Mouse (Mus musculus) midbrain, postnatal 0 days (tissue): Measurements from ENCODE around the gene Mccc2. TPM values are rescaled to one million over a fixed set of nuclear protein-coding genes. Genes with fewer than 3 reads are reported as not detected.
"Not testable (repeated sequence)": the region's sequence is repeated elsewhere in the genome, so short reads cannot be mapped to it uniquely, and the experiment has no call there.

Experiments used
- ATAC-seq: fragments of 200-750 bp; cut with Nextera tagmentation; 2 replicates; pipeline ENCODE4 v1.8.0; 2017; ENCODE audit warnings: moderate number of reproducible peaks, mild to moderate bottlenecking, moderate TSS enrichment, moderate library complexity; ENCODE audit not compliant: low FRiP score
- DNase-seq: peaks from one replicate; pipeline ENCODE4 v3.0.0-alpha.2; 2015; ENCODE audit warnings: low spot score
- H3K27ac ChIP-seq: fragments of 300-500 bp; sonication (generic); 2 replicates; pipeline ENCODE4 v1.5.1; 2014; ENCODE audit warnings: low read depth, mild to moderate bottlenecking, low read length, mixed read lengths
- H3K27me3 ChIP-seq: fragments of 300-500 bp; sonication (generic); 2 replicates; pipeline ENCODE4 v1.6.1; 2014; ENCODE audit warnings: low read length, control low read depth, mixed read lengths; ENCODE audit not compliant: insufficient read depth
- H3K36me3 ChIP-seq: fragments of 300-500 bp; sonication (generic); 2 replicates; pipeline ENCODE4 v1.6.1; 2014; ENCODE audit warnings: low read length, control low read depth, mixed read lengths; ENCODE audit not compliant: insufficient read depth
- H3K4me1 ChIP-seq: fragments of 300-500 bp; sonication (generic); 2 replicates; pipeline ENCODE4 v1.6.1; 2014; ENCODE audit warnings: mild to moderate bottlenecking, control low read depth, antibody characterized with exemption, low read length, mixed read lengths; ENCODE audit not compliant: insufficient read depth
- H3K4me2 ChIP-seq: fragments of 300-500 bp; sonication (generic); 2 replicates; pipeline ENCODE4 v1.6.1; 2014; ENCODE audit warnings: low read depth, mild to moderate bottlenecking, low read length, mixed read lengths; ENCODE audit not compliant: poor library complexity, severe bottlenecking
- H3K4me3 ChIP-seq: fragments of 300-500 bp; sonication (generic); 2 replicates; pipeline ENCODE4 v1.5.1; 2014; ENCODE audit warnings: low read depth, mild to moderate bottlenecking, low read length, moderate library complexity
- H3K9ac ChIP-seq: fragments of 300-500 bp; sonication (generic); replicated peaks from 2 replicates; pipeline ENCODE4 v1.6.1; 2014; ENCODE audit warnings: mild to moderate bottlenecking, low read length, moderate library complexity, mixed read lengths; ENCODE audit not compliant: poor library complexity, severe bottlenecking
- H3K9me3 ChIP-seq: fragments of 300-500 bp; sonication (generic); 2 replicates; pipeline ENCODE4 v1.6.1; 2016; ENCODE audit warnings: low read length, control low read depth
- CTCF ChIP-seq: IDR thresholded peaks from 2 replicates; pipeline ENCODE4 v1.5.1; 2016; ENCODE audit warnings: antibody characterized with exemption, mild to moderate bottlenecking
- WGBS: fragments of 180-500 bp; shearing (Covaris S2); extraction: QIAGEN DNeasy Blood & Tissue Kit; methylation state at CpG from one replicate; pipeline ENCODE4 v1.1.7; 2014; 5-methylcytosine and 5-hydroxymethylcytosine counted together
- polyA plus RNA-seq: library from polyadenylated mRNA; unstranded; fragments of >200 nt; fragmentation: Nextera tagmentation; extraction: Ambion mirVana; gene quantifications from 2 replicates; pipeline ENCODE4 v1.2.1, GENCODE M21; 2015
- total RNA-seq: library from RNA; depleted of rRNA; stranded (reverse); fragments of >200 nt; gene quantifications from 2 replicates; pipeline ENCODE4 v1.2.3, GENCODE M21; 2014; rRNA removed

Gene Mccc2
- 23.5 and 27.3 TPM in 2 replicates for total RNA-seq
- polyA plus RNA-seq, result 32.5 and 34.5 TPM in 2 replicates

- H3K27ac ChIP-seq, result peak within 1 kb of the TSS; percentile 57
- peak within 1 kb of the TSS; percentile 80 for H3K4me3 ChIP-seq
- DNase-seq, result peak; percentile 96
- no peaks in the 10 kb centered on the region for H3K9me3 ChIP-seq
- ATAC-seq, result peak; percentile 100
- peaks cover 5% of the 10 kb centered on the region; the same call in 1 of the 2 replicates for H3K4me1 ChIP-seq
- no peak for TF ChIP-seq CTCF
- H3K27me3 ChIP-seq, result no peaks in the 10 kb centered on the region
- 6% methylated on average over 44 of the region's 47 CpGs for WGBS
- H3K36me3 ChIP-seq, result peaks cover 5% of the 10 kb centered on the region; the same call in 1 of the 2 replicates
- peak within 1 kb of the TSS; percentile 95 for H3K4me2 ChIP-seq
- peak within 1 kb of the TSS; percentile 92 for H3K9ac ChIP-seq
Observed at GRCm38 (mm10) chr13:100014906-100015895, at the start of gene Mccc2. Gene Mccc2 (minus strand): TSS chr13:100015639.

- WGBS, result 96% methylated on average over 3 of the region's 3 CpGs
- H3K9ac ChIP-seq, result no peak overlapping the region
- no peak overlapping the region for H3K27ac ChIP-seq
- H3K4me3 ChIP-seq, result no peak overlapping the region
- H3K36me3 ChIP-seq, result peaks cover 56% of the 10 kb centered on the region
- H3K27me3 ChIP-seq, result no peaks in the 10 kb centered on the region
- no peak for ATAC-seq
- no peaks in the 10 kb centered on the region for H3K9me3 ChIP-seq
- no peak overlapping the region for H3K4me2 ChIP-seq
- TF ChIP-seq CTCF, result no peak
- no peak for DNase-seq
- H3K4me1 ChIP-seq, result no peaks in the 10 kb centered on the region
Observed at GRCm38 (mm10) chr13:100063936-100064335, 48.5 kb upstream of the Mccc2 start.

GRCm38 (mm10) chr13:100057738-100058137 lies 42.3 kb upstream of the Mccc2 start:
- peaks cover 63% of the 10 kb centered on the region for H3K36me3 ChIP-seq
- not testable (repeated sequence) for H3K4me3 ChIP-seq, H3K27me3 ChIP-seq, H3K9me3 ChIP-seq, ATAC-seq, H3K4me2 ChIP-seq, H3K4me1 ChIP-seq, DNase-seq, H3K27ac ChIP-seq, H3K9ac ChIP-seq
- WGBS, result 98% methylated on average over 8 of the region's 8 CpGs

GRCm38 (mm10) chr13:100026013-100026412 lies 10.6 kb upstream of the Mccc2 start:
- no peak for TF ChIP-seq CTCF

GRCm38 (mm10) chr13:100016891-100017290 lies 1.5 kb upstream of the Mccc2 start:
- TF ChIP-seq CTCF, result no peak
- DNase-seq (no peak), ATAC-seq (no peak)
- Histone ChIP-seq H3K4me2 (no peak overlapping the region), H3K4me3 (no peak overlapping the region), H3K27me3 (no peaks in the 10 kb centered on the region), H3K9ac (no peak overlapping the region), H3K27ac (no peak overlapping the region), H3K36me3 (peaks cover 10% of the 10 kb centered on the region), H3K4me1 (peaks cover 5% of the 10 kb centered on the region; the same call in 1 of the 2 replicates), H3K9me3 (no peaks in the 10 kb centered on the region)
- WGBS, result 92% methylated on average over 9 of the region's 9 CpGs

More at GRCm38 (mm10) chr13:100026013-100026412, 10.6 kb upstream of the Mccc2 start:
- 92% methylated on average over 6 of the region's 6 CpGs for WGBS
- ATAC-seq (no peak), DNase-seq (no peak)
- H3K9me3 ChIP-seq, result no peaks in the 10 kb centered on the region
- peaks cover 45% of the 10 kb centered on the region for H3K36me3 ChIP-seq
- H3K4me1 ChIP-seq, result no peaks in the 10 kb centered on the region
- no peak overlapping the region for H3K9ac ChIP-seq
- H3K4me2 ChIP-seq, result no peak overlapping the region
- H3K27me3 ChIP-seq, result no peaks in the 10 kb centered on the region
- no peak overlapping the region for H3K4me3 ChIP-seq
- H3K27ac ChIP-seq, result no peak overlapping the region

- 6% methylated on average over 8 of the region's 8 CpGs for WGBS
- ATAC-seq, result peak; percentile 35; the same call in 1 of the 2 replicates
- DNase-seq, result peak; percentile 24
Observed at GRCm38 (mm10) chr13:100015937-100016336, 498 bp upstream of the Mccc2 start.

More at GRCm38 (mm10) chr13:100015937-100016336, 498 bp upstream of the Mccc2 start:
- peak overlapping the region; percentile 80 for H3K4me3 ChIP-seq
- H3K36me3 ChIP-seq, result peaks cover 7% of the 10 kb centered on the region; the same call in 1 of the 2 replicates
- H3K4me2 ChIP-seq, result peak overlapping the region; percentile 95
- peak overlapping the region; percentile 92 for H3K9ac ChIP-seq
- H3K27me3 ChIP-seq, result no peaks in the 10 kb centered on the region
- H3K27ac ChIP-seq, result peak overlapping the region; percentile 39
- no peaks in the 10 kb centered on the region for H3K9me3 ChIP-seq
- TF ChIP-seq CTCF, result no peak
- peaks cover 5% of the 10 kb centered on the region; the same call in 1 of the 2 replicates for H3K4me1 ChIP-seq
